Mouse (Mus musculus): ENCODE measurements at regions not wholly inside any gene's neighbourhood (a gene's known extent, or its start where the extent isn't known, plus 50 kb on each side); places are given as distances from the start of the nearest gene placed in this dataset.

DNA sequence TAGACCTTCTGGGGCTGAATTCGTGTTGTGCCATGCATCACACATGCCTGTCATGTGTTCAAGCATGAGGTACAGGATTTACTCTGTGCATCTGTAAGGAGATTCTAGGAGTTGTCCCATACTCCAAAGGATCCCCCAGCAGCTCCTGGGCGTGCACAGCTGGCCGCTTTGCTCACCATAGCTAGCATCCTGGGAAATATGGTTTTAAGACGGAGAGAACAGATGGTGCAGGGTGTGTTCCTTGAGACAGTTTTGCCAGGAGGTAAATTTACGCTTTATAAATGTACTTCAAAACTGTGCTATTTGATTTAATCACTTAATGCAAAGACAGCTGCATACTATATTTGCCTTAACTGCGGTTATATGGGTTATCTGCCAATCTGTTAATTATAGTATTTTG is 220.6 kb downstream of the Mpdz start:
- H3K36me3 ChIP-seq (ENCODE audit: control insufficient read depth, insufficient read depth, low read length), result no peaks in the 10 kb centered on the region
- H3K4me2 ChIP-seq (replicated peaks; ENCODE audit: low read depth, low read length), result no peak overlapping the region
- no peaks in the 10 kb centered on the region for H3K27me3 ChIP-seq (ENCODE audit: control insufficient read depth, insufficient read depth, low read length)
- H3K4me1 ChIP-seq (ENCODE audit: control insufficient read depth, insufficient read depth, low read length), result no peaks in the 10 kb centered on the region
- no peak overlapping the region for H3K27ac ChIP-seq (ENCODE audit: low read length)
- no peaks in the 10 kb centered on the region for H3K9me3 ChIP-seq (ENCODE audit: control insufficient read depth, low read depth, low read length)
- ATAC-seq (ENCODE audit: insufficient number of reproducible peaks, insufficient read depth, low FRiP score, low read depth), result no peak
- H3K9ac ChIP-seq (replicated peaks; ENCODE audit: low read depth, low read length), result no peak overlapping the region
- WGBS, result 75% methylated on average over 6 of the region's 6 CpGs
- no peak overlapping the region for H3K4me3 ChIP-seq (ENCODE audit: low read depth, low read length)

DNA sequence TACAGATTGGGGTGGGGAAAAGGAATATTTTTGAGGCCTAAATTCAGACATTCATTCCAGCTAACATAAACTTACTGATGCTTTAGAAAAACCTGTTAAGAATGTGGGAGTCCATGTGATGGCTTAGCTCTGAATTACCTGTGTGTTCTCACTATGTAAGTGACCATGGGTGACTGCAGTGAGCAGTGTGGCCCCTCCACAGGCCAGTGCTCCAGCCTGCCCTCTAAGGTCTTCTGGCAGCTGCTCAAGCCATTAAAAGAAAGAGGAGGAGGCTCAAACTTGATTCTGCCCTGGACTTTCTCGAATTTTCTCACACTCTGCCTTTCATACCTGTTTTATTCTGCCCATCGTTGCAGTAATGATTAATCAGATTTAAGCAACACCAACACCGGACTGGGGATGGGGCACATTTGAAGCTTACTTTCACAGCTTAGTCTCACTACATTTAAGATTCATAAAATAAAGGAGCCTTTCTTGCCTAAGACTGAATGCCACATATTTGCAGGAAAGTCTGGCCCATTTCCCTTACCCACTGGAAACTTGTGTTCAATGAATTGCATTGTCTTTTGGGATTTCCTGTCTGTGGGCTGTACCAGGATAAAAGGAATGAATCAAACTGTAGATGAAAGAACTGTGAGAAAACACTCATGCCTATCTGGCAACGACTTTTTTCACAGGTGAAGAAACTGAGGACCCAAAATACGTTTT is 220.0 kb downstream of the Mpdz start:
- no peak for ATAC-seq (ENCODE audit: insufficient number of reproducible peaks, insufficient read depth, low FRiP score, low read depth)
- H3K27me3 ChIP-seq (ENCODE audit: control insufficient read depth, insufficient read depth, low read length), result no peaks in the 10 kb centered on the region
- H3K4me2 ChIP-seq (replicated peaks; ENCODE audit: low read depth, low read length), result no peak overlapping the region
- no peak overlapping the region for H3K9ac ChIP-seq (replicated peaks; ENCODE audit: low read depth, low read length)
- H3K9me3 ChIP-seq (ENCODE audit: control insufficient read depth, low read depth, low read length), result no peaks in the 10 kb centered on the region
- H3K27ac ChIP-seq (ENCODE audit: low read length), result no peak overlapping the region
- H3K4me3 ChIP-seq (ENCODE audit: low read depth, low read length), result no peak overlapping the region
- H3K4me1 ChIP-seq (ENCODE audit: control insufficient read depth, insufficient read depth, low read length), result no peaks in the 10 kb centered on the region
- no peaks in the 10 kb centered on the region for H3K36me3 ChIP-seq (ENCODE audit: control insufficient read depth, insufficient read depth, low read length)
- 53% methylated on average over 5 of the region's 5 CpGs for WGBS

Data from stomach, embryonic 14.5 days (tissue).